Mouse (Mus musculus): ENCODE results near the gene C1ql3.

Gene C1ql3

GRCm38 (mm10) chr2:12956703-12957424, 54.7 kb downstream of the C1ql3 start:
- intact Hi-C loops (cut with DNase I), result no loop called here

Measured in adrenal gland (tissue).